Mouse (Mus musculus) neural tube, embryonic 12.5 days (tissue): Measurements from ENCODE around the gene Vsig10l. TPM values are rescaled to one million over a fixed set of nuclear protein-coding genes. Genes with fewer than 3 reads are reported as not detected.
A peak's percentile ranks its signal among the peaks of the same experiment; 100 is the strongest.

Experiments
- ATAC-seq: fragments of 200-750 bp; cut with Nextera tagmentation; 2 replicates; pipeline ENCODE4 v1.8.0; 2017; ENCODE audit warnings: low read depth, mild to moderate bottlenecking, moderate TSS enrichment, moderate library complexity; ENCODE audit not compliant: low FRiP score
- H3K27ac ChIP-seq: fragments of 300-500 bp; sonication (generic); 2 replicates; pipeline ENCODE4 v1.5.1; 2016
- H3K27me3 ChIP-seq: fragments of 300-500 bp; sonication (generic); replicated peaks from 2 replicates; pipeline ENCODE4 v1.6.1; 2016; ENCODE audit warnings: mild to moderate bottlenecking
- H3K36me3 ChIP-seq: fragments of 300-500 bp; sonication (generic); 2 replicates; pipeline ENCODE4 v1.6.1; 2016; ENCODE audit warnings: mild to moderate bottlenecking
- H3K4me1 ChIP-seq: fragments of 300-500 bp; sonication (generic); 2 replicates; pipeline ENCODE4 v1.6.1; 2016
- H3K4me2 ChIP-seq: fragments of 300-500 bp; sonication (generic); replicated peaks from 2 replicates; pipeline ENCODE4 v1.6.1; 2016; ENCODE audit warnings: mild to moderate bottlenecking
- H3K4me3 ChIP-seq: fragments of 300-500 bp; sonication (generic); 2 replicates; pipeline ENCODE4 v1.5.1; 2016
- H3K9ac ChIP-seq: fragments of 300-500 bp; sonication (generic); 2 replicates; pipeline ENCODE4 v1.6.1; 2016; ENCODE audit warnings: mild to moderate bottlenecking
- H3K9me3 ChIP-seq: fragments of 300-500 bp; sonication (generic); 2 replicates; pipeline ENCODE4 v1.6.1; 2016; ENCODE audit warnings: mild to moderate bottlenecking
- WGBS: fragments of 180-500 bp; shearing (Covaris S2); methylation state at CpG from one replicate; pipeline ENCODE4 v1.1.7; 2016; 5-methylcytosine and 5-hydroxymethylcytosine counted together
- polyA plus RNA-seq: library from polyadenylated mRNA; unstranded; fragments of >200 nt; fragmentation: Nextera tagmentation; extraction: Ambion mirVana; gene quantifications from 2 replicates; pipeline ENCODE4 v1.2.1, GENCODE M21; 2016

The Vsig10l gene
- polyA plus RNA-seq, result 4.6 and 5.5 TPM in 2 replicates

DNA sequence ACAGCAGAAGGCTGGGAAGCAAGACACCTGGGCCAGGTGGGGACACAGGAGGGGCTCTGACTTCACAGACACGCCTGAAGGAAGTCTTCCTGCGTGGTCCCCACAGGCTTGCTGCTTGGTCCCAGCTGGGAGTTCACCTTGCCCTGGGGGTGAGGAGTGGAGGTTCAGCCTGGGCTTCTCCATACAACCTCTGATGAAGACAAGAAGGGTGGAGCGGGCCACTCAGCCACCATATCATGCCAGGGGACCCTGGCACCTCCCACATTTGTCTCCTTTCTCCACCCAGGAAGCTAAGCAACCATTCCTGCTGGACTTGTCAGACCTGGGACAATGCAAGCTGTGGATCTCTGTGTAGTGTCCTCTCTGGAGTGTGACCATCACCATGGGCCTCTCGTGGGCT is at the start of gene Vsig10l:
Vsig10l (plus strand) TSS at position 301 of the 400 bp plus-strand sequence.
- WGBS, result 72% methylated on average over 4 of the region's 4 CpGs
- Histone ChIP-seq H3K4me3 (no peak within 1 kb of the TSS), H3K4me2 (no peak within 1 kb of the TSS), H3K27ac (no peak within 1 kb of the TSS), H3K27me3 (peaks cover 27% of the 10 kb centered on the region), H3K9ac (no peak within 1 kb of the TSS), H3K36me3 (no peaks in the 10 kb centered on the region; the same call in 1 of the 2 replicates), H3K4me1 (peaks cover 12% of the 10 kb centered on the region; the same call in 1 of the 2 replicates), H3K9me3 (no peaks in the 10 kb centered on the region)
- no peak for ATAC-seq

DNA sequence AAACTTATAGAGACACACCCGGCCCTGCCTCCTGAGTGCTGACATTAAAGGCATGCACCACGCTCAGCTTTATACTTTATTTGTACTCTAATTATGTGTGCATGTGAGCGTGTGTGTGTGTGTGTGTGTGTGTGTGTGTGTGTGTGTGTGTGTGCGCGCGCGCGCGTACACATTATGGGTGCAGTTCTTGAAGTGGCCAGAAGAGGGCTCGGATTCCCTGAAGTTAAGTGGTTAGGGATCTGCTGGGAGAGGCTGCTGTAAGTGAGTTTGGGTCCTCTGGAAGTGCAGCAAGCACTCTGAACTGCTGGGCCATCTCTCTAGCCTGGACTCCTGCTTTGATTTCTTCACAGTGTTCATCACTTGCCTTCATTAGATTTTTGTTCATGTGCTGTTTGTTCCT is 45.7 kb upstream of the Vsig10l start:
- Histone ChIP-seq H3K27me3 (no peaks in the 10 kb centered on the region), H3K9ac (no peak overlapping the region), H3K27ac (no peak overlapping the region), H3K4me3 (no peak overlapping the region), H3K9me3 (peaks cover 7% of the 10 kb centered on the region), H3K4me1 (no peaks in the 10 kb centered on the region), H3K4me2 (no peak overlapping the region), H3K36me3 (no peaks in the 10 kb centered on the region)
- 85% methylated on average over 10 of the region's 10 CpGs for WGBS
- no peak for ATAC-seq

DNA sequence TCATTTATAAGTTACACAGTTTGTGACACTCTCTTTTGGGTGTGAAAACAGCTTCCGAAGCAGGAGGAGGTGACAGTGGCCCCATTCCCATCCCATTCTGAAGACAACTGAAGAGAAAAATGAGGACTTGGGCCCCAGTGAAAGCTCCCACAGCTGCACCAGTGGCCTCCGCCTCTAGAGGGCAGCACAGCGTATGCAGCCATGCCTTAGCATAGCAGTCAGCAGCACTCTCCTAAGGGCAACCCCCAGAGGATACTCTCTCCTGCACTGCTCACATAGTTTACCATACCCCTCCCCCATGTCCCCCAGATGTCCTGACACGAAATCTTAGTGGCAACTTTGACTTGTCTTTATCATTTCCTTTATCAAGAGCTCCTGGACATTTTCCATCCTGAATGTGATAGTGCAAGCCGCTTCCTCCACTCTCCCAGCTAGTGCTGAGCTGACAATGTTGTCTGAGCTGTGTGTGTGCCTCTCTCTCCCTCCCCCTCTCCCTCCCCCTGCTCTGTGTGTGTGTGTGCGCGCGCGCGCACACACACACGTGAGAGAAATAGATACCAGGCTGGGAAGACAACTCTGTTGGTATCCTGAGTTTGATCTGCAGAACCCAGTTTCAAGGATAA is 39.8 kb upstream of the Vsig10l start:
- Histone ChIP-seq H3K4me1 (no peaks in the 10 kb centered on the region), H3K4me2 (0 out of 2 replicates have a peak overlapping the region, but pooled peaks have one; percentile 22), H3K9ac (no peak overlapping the region), H3K9me3 (no peaks in the 10 kb centered on the region), H3K27me3 (no peaks in the 10 kb centered on the region), H3K27ac (no peak overlapping the region), H3K4me3 (no peak overlapping the region), H3K36me3 (no peaks in the 10 kb centered on the region)
- WGBS, result 13% methylated on average over 11 of the region's 11 CpGs
- ATAC-seq, result peak; percentile 93

DNA sequence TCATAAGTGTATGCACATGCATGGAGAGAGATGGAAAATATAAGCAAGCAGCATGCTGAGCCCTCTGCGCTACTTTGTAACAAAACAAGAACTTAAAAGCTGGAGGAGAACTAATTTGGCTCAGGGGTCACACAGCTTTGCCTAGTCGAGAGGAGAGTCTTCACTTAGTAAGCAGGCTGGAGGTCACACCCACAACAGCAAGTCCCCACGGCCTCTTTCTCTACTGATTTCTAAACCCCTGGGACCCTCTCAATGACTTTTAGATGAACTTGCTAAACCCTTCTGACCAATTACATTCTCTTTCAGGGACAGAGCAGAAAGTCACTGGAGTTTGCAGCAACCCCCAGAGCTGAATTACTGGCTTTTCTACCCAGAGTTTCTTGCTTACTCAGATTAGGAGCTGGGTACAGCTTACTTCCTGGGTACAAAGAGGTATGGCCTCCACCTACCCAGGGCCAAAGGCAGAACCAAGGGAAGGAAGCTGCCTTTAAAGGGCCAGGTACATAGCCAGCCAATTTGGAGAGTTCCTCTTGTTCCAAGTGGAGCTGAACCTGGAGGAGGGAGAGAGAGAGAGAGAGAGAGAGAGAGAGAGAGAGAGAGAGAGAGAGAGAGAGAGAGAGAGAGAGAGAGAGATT is 38.8 kb upstream of the Vsig10l start:
- Histone ChIP-seq H3K4me2 (no peak overlapping the region), H3K36me3 (no peaks in the 10 kb centered on the region), H3K4me3 (no peak overlapping the region), H3K4me1 (no peaks in the 10 kb centered on the region), H3K9ac (no peak overlapping the region), H3K27ac (no peak overlapping the region), H3K9me3 (no peaks in the 10 kb centered on the region), H3K27me3 (no peaks in the 10 kb centered on the region)
- no peak for ATAC-seq
- WGBS, result 67% methylated on average over 3 of the region's 3 CpGs

DNA sequence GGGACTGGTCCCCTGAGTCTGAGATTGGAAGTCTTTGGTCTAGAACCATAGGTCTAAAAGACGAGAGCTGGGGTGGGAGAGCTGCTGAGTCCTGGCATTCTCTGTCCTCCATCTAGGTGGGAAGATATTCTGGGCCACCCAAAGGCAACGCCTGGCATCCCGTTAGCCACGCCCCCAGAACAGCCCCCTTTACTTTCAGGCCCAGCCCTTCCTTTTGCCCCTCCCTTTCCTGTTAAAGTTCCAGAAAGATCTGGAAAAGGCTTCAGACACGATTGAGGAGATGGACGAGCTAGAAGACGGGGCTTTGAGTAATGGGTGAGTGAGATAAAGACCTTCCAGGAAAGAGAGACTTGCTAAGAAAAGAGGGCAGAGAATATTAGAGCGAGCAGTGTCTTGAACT is 35.5 kb upstream of the Vsig10l start, which contains the start of gene Lim2:
Lim2 (plus strand) TSS at position 265 of the 400 bp plus-strand sequence.
- WGBS, result 79% methylated on average over 8 of the region's 8 CpGs
- no peak for ATAC-seq
- no peak within 1 kb of the TSS for H3K9ac ChIP-seq
- no peaks in the 10 kb centered on the region for H3K4me1 ChIP-seq
- no peaks in the 10 kb centered on the region for H3K27me3 ChIP-seq
- no peaks in the 10 kb centered on the region for H3K36me3 ChIP-seq
- no peak within 1 kb of the TSS for H3K4me3 ChIP-seq
- no peaks in the 10 kb centered on the region for H3K9me3 ChIP-seq
- H3K4me2 ChIP-seq, result no peak within 1 kb of the TSS
- no peak within 1 kb of the TSS for H3K27ac ChIP-seq

DNA sequence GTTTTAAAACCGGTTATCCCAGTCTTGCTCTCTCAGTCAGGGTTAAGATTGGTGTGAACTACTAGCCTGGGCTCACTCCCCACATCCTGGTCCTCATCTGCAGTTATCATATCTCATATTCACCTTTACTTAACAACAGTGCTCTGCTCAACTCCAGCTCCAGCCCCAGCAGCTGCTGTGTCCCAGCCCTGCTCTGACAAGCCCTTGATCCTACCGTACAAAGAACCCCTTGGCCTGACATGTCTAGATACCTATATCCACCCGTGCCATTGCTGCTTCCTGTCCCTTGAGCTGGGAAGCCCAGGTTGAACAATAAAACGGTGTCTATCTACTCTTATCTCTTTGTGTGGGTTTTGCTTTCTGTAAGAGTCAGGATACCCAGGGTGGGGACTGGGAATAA is 33.5 kb upstream of the Vsig10l start:
- H3K4me1 ChIP-seq, result no peaks in the 10 kb centered on the region
- H3K9ac ChIP-seq, result no peak overlapping the region
- H3K36me3 ChIP-seq, result no peaks in the 10 kb centered on the region
- H3K27me3 ChIP-seq, result no peaks in the 10 kb centered on the region
- H3K9me3 ChIP-seq, result no peaks in the 10 kb centered on the region
- H3K4me2 ChIP-seq, result no peak overlapping the region
- no peak overlapping the region for H3K4me3 ChIP-seq
- 66% methylated on average over 4 of the region's 4 CpGs for WGBS
- no peak for ATAC-seq
- H3K27ac ChIP-seq, result no peak overlapping the region

DNA sequence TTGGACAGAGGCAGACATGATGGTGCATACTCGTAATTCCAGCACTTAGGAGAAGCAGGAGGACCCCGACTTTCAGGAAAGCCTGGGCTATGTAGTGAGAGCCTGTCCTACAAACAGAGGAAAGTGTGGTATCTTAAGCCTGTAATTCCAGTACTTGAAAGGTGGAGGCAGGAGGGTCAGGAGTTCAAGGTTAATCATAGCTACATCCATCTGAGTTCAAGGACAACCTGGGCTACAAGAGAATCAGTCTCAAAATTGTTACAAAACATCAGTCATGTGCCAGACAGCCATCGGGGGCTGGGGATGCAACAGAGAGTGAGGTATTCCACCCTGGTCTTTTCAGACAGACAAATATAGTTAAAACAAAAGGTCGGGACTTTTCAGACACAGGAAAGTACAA is 30.1 kb upstream of the Vsig10l start:
- ATAC-seq, result no peak
- Histone ChIP-seq H3K36me3 (no peaks in the 10 kb centered on the region), H3K9me3 (no peaks in the 10 kb centered on the region), H3K4me1 (no peaks in the 10 kb centered on the region), H3K27me3 (no peaks in the 10 kb centered on the region), H3K4me2 (no peak overlapping the region), H3K9ac (no peak overlapping the region), H3K4me3 (no peak overlapping the region), H3K27ac (no peak overlapping the region)
- 82% methylated on average over 4 of the region's 4 CpGs for WGBS

DNA sequence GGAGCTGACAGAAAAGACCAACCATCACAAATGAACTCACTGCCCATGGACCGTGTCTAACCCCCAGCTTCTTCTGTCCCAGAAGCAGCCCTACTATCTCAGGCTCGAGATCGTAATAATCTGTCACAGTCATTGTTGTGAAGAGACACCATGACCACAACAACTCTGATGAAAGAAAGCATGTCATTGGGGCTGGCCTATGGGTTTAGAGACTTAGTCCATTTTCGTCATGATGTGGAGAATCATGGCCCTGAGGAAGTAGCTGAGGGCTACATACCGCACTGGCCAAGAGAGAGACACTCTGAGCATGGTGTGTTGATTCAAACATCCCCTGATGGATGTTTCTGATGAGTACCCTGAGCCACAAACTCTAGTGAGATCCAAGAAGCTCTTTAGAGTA is 28.3 kb upstream of the Vsig10l start:
- 82% methylated on average over 5 of the region's 5 CpGs for WGBS
- ATAC-seq, result no peak
- Histone ChIP-seq H3K4me2 (no peak overlapping the region), H3K36me3 (no peaks in the 10 kb centered on the region), H3K4me1 (no peaks in the 10 kb centered on the region), H3K27ac (no peak overlapping the region), H3K27me3 (no peaks in the 10 kb centered on the region), H3K4me3 (no peak overlapping the region), H3K9me3 (no peaks in the 10 kb centered on the region), H3K9ac (no peak overlapping the region)

DNA sequence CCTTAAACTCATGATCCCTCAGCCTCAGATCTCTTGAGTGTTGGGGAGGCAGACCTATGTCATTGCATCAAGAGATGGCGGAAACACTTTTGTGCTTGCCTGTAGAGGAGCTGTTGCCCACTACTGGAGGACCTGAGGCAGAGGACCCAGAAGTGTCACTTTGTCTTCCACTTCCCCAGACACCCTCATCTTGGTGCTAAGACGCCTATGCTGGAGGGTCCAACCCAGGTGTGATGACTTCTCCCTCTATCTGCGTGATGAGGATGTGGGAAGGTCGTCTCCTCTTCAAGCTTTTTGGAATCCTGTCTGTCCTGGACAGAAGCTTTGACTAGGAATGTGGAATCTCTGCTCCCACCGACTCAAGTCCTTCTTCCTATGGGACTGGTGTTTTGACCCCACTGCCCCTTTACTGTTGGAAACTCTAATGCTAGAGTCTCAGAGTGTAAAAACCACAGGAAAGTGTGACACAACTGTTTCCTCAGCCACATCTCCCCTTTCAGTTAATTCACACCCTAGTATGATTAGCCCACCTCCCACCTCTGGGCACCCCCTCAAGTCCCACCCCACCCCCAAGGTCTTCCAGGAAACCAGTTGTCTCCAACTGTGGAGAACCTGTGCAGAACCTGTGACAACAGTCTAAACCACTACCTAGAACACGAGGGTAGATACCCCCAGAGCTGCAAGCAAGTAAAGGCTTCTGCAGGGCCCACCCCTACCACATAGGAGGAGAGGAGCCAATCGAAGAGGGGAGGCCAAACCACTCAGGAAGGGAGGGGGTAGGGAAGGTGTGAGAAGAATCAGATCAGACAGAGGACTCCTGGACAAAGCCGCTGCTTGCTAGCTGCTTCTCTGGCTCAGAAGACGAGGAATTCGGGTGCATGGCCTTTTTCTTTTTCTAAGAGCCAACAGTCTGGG is 26.4 kb upstream of the Vsig10l start, which contains the start of gene Nkg7:
Nkg7 (plus strand) TSS at position 733 of the 915 bp plus-strand sequence.
- H3K4me1 ChIP-seq, result no peaks in the 10 kb centered on the region
- H3K9ac ChIP-seq, result no peak within 1 kb of the TSS
- no peaks in the 10 kb centered on the region for H3K27me3 ChIP-seq
- no peak for ATAC-seq
- H3K27ac ChIP-seq, result no peak within 1 kb of the TSS
- no peaks in the 10 kb centered on the region for H3K36me3 ChIP-seq
- WGBS, result 76% methylated on average over 10 of the region's 10 CpGs
- no peak within 1 kb of the TSS for H3K4me2 ChIP-seq
- no peaks in the 10 kb centered on the region for H3K9me3 ChIP-seq
- no peak within 1 kb of the TSS for H3K4me3 ChIP-seq

DNA sequence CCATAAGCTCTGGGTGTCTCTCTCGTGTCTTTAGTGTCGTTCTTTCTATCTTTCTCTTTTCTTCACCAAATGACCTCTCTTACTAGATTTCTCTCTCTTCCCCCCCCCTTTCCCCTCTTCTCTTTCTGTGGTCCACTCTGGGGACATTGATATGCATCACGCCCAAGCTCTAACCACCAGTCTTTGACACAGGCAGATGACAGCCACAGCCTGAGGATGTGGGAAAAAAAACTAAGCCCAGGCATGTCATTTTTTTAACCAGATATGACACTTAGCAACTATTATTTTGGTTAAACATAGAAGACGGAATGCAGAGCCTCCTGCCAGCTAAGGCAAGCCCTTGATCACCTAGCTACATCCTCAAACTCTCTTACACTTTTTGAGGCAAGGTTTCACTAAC is 24.3 kb upstream of the Vsig10l start:
- 82% methylated on average over 4 of the region's 4 CpGs for WGBS
- no peaks in the 10 kb centered on the region for H3K27me3 ChIP-seq
- H3K4me2 ChIP-seq, result no peak overlapping the region
- no peaks in the 10 kb centered on the region for H3K9me3 ChIP-seq
- no peak for ATAC-seq
- no peaks in the 10 kb centered on the region for H3K36me3 ChIP-seq
- H3K4me1 ChIP-seq, result peaks cover 9% of the 10 kb centered on the region
- no peak overlapping the region for H3K27ac ChIP-seq
- H3K9ac ChIP-seq, result no peak overlapping the region
- H3K4me3 ChIP-seq, result no peak overlapping the region

DNA sequence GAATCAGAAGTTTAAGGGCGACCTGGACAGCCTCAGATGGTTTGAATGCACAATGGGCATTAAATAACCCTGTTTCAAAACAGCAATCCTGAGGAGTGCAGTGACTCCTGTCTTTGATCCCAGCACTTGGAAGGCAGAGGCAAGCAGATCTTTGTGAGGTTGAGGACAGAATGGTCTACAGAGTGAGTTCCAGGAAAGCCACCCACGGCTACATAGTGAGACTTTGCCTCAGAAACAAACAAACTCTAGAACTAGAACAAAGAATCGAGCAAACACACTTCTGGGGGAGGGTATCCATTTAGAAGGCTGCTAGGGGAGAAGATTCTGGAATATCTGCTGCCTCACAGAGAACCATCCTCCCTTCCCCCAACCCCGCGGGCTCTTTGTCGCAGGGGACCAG is 22.5 kb upstream of the Vsig10l start, which contains the start of gene Cldnd2:
Cldnd2 (plus strand) TSS at position 301 of the 400 bp plus-strand sequence.
- no peak for ATAC-seq
- peaks cover 19% of the 10 kb centered on the region for H3K4me1 ChIP-seq
- no peak within 1 kb of the TSS for H3K27ac ChIP-seq
- H3K9me3 ChIP-seq, result no peaks in the 10 kb centered on the region
- no peak within 1 kb of the TSS for H3K9ac ChIP-seq
- no peaks in the 10 kb centered on the region for H3K36me3 ChIP-seq
- H3K27me3 ChIP-seq, result no peaks in the 10 kb centered on the region
- H3K4me2 ChIP-seq, result no peak within 1 kb of the TSS
- WGBS, result 82% methylated on average over 6 of the region's 6 CpGs
- H3K4me3 ChIP-seq, result no peak within 1 kb of the TSS

DNA sequence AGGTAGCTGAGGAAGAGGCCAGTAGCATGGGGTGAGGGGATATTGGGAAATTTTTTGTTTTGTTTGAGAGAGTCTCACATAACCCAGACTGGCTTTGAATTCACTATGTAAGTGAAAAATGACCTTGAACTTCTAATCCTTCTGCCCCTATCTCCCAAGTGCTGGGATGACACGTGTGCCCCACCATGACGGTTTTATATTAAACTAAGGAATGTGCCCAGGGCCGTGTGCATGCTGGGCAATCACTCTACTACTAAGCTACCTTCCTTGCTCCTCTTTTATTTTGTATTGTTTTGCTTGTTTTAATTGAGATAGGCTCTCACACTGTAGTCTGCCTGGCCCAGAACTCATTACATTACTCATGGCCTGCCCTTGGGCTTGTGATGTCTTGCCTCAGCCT is 21.9 kb upstream of the Vsig10l start:
- H3K27ac ChIP-seq, result no peak overlapping the region
- no peaks in the 10 kb centered on the region for H3K27me3 ChIP-seq
- no peak for ATAC-seq
- WGBS, result 89% methylated on average over 3 of the region's 3 CpGs
- H3K9me3 ChIP-seq, result no peaks in the 10 kb centered on the region
- H3K4me1 ChIP-seq, result peaks cover 19% of the 10 kb centered on the region
- no peak overlapping the region for H3K4me3 ChIP-seq
- H3K4me2 ChIP-seq, result no peak overlapping the region
- H3K9ac ChIP-seq, result no peak overlapping the region
- no peaks in the 10 kb centered on the region for H3K36me3 ChIP-seq
